Mouse (Mus musculus) lung, adult 2 months (tissue): ENCODE results near the gene Syne3. TPM values are rescaled to one million over a fixed set of nuclear protein-coding genes. Genes with fewer than 3 reads are reported as not detected.

Experiments used
- DNase-seq: peaks from one replicate; pipeline ENCODE4 v3.0.0; 2022
- H3K4me1 ChIP-seq: fragments of 200-500 bp; 2 replicates; pipeline ENCODE4 v1.6.1; 2011; ENCODE audit warnings: low read length; ENCODE audit not compliant: control insufficient read depth, insufficient read depth
- H3K4me3 ChIP-seq: fragments of 200-500 bp; replicated peaks from 2 replicates; pipeline ENCODE3; 2011; ENCODE audit warnings: low read depth, mild to moderate bottlenecking, control low read depth, low read length; ENCODE audit errors: extremely low read depth
- CTCF ChIP-seq: fragments of 200-500 bp; IDR thresholded peaks from 2 replicates; pipeline ENCODE4 v1.5.1; 2011; ENCODE audit warnings: mild to moderate bottlenecking, low read length, control low read depth; ENCODE audit not compliant: insufficient read depth
- POLR2A ChIP-seq: fragments of 200-500 bp; IDR thresholded peaks from 2 replicates; pipeline ENCODE4 v1.6.1; 2011; ENCODE audit warnings: low read depth, mild to moderate bottlenecking, control low read depth, low read length, borderline replicate concordance; ENCODE audit errors: extremely low read depth
- WGBS: fragments of 180-500 bp; shearing (Covaris S2); methylation state at CpG from one replicate; pipeline ENCODE4 v1.1.7; 2018; 5-methylcytosine and 5-hydroxymethylcytosine counted together
- polyA plus RNA-seq: library from polyadenylated mRNA; depleted of rRNA; stranded (reverse); fragments of >200 nt; gene quantifications from 2 replicates; pipeline ENCODE4 v1.2.3, GENCODE M21; 2012

Syne3 gene
- polyA plus RNA-seq, 1 experiment, result 3.5 TPM

GRCm38 (mm10) chr12:104908024-104908781 lies 101.4 kb downstream of the Syne3 start:
- H3K4me1 ChIP-seq, result no peaks in the 10 kb centered on the region

GRCm38 (mm10) chr12:104907133-104907532 lies 102.5 kb downstream of the Syne3 start:
- Histone ChIP-seq H3K4me3 (no peak overlapping the region), H3K4me1 (no peaks in the 10 kb centered on the region)
- TF ChIP-seq CTCF (no peak), POLR2A (no peak)
- WGBS, result 94% methylated on average over 2 of the region's 2 CpGs
- no peak for DNase-seq

More at GRCm38 (mm10) chr12:104908024-104908781, 101.4 kb downstream of the Syne3 start:
- 28% methylated on average over 15 of the region's 15 CpGs for WGBS
- H3K4me3 ChIP-seq, result no peak overlapping the region
- no peak for DNase-seq
- TF ChIP-seq CTCF, result no peak
- no peak for TF ChIP-seq POLR2A

GRCm38 (mm10) chr12:104904138-104904537 lies 105.5 kb downstream of the Syne3 start:
- H3K4me1 ChIP-seq, result no peaks in the 10 kb centered on the region
- 8% methylated on average over 5 of the region's 5 CpGs for WGBS
- TF ChIP-seq POLR2A, result no peak
- no peak overlapping the region for H3K4me3 ChIP-seq
- DNase-seq, result no peak

- 80% methylated on average over 13 of the region's 13 CpGs for WGBS
- Histone ChIP-seq H3K4me3 (no peak overlapping the region), H3K4me1 (no peaks in the 10 kb centered on the region)
- no peak for DNase-seq
- TF ChIP-seq POLR2A (no peak), CTCF (no peak)
Observed at GRCm38 (mm10) chr12:104902392-104903053, 107.1 kb downstream of the Syne3 start.

- no peak overlapping the region for H3K4me3 ChIP-seq
- TF ChIP-seq POLR2A (no peak), CTCF (no peak)
- 64% methylated on average over 8 of the region's 8 CpGs for WGBS
- DNase-seq, result no peak
- no peaks in the 10 kb centered on the region for H3K4me1 ChIP-seq
Observed at GRCm38 (mm10) chr12:104901320-104901719, 108.3 kb downstream of the Syne3 start.

GRCm38 (mm10) chr12:104899835-104900234 lies 109.8 kb downstream of the Syne3 start:
- no peak overlapping the region for H3K4me3 ChIP-seq
- H3K4me1 ChIP-seq, result no peaks in the 10 kb centered on the region
- DNase-seq, result no peak
- TF ChIP-seq POLR2A, result no peak
- TF ChIP-seq CTCF, result no peak
- WGBS, result 62% methylated on average over 3 of the region's 3 CpGs

GRCm38 (mm10) chr12:104899161-104899560 lies 110.4 kb downstream of the Syne3 start:
- 50% methylated on average over 11 of the region's 11 CpGs for WGBS
- H3K4me1 ChIP-seq, result no peaks in the 10 kb centered on the region
- TF ChIP-seq CTCF (no peak), POLR2A (no peak)
- H3K4me3 ChIP-seq, result no peak overlapping the region
- no peak for DNase-seq

- Histone ChIP-seq H3K4me3 (no peak overlapping the region), H3K4me1 (no peaks in the 10 kb centered on the region)
- no peak for DNase-seq
- WGBS, result 71% methylated on average over 9 of the region's 9 CpGs
- peak; percentile 21; the same call in 1 of the 2 replicates for TF ChIP-seq CTCF
- no peak for TF ChIP-seq POLR2A
Observed at GRCm38 (mm10) chr12:104898718-104899117, 110.9 kb downstream of the Syne3 start.

- Histone ChIP-seq H3K4me3 (no peak overlapping the region), H3K4me1 (no peaks in the 10 kb centered on the region)
- no peak for DNase-seq
- 63% methylated on average over 8 of the region's 8 CpGs for WGBS
- TF ChIP-seq CTCF, result no peak
Observed at GRCm38 (mm10) chr12:104897051-104897618, 112.5 kb downstream of the Syne3 start.

- H3K4me3 ChIP-seq, result no peak overlapping the region
- 51% methylated on average over 16 of the region's 16 CpGs for WGBS
- TF ChIP-seq CTCF, result no peak
- no peak for TF ChIP-seq POLR2A
- H3K4me1 ChIP-seq, result no peaks in the 10 kb centered on the region
- peak; percentile 11 for DNase-seq
Observed at GRCm38 (mm10) chr12:104896640-104897039, 113.0 kb downstream of the Syne3 start.
